Mouse (Mus musculus) ES-Bruce4 (cell line): ENCODE measurements around the gene Kdm2b. TPM values are rescaled to one million over a fixed set of nuclear protein-coding genes. Genes with fewer than 3 reads are reported as not detected.

Experiments
- H3K27ac ChIP-seq: 2 replicates; pipeline ENCODE4 v1.5.1; 2012; ENCODE audit warnings: low read length, inconsistent platforms; ENCODE audit not compliant: insufficient read depth
- H3K27me3 ChIP-seq: 2 replicates; pipeline ENCODE4 v1.6.1; 2012; ENCODE audit warnings: mild to moderate bottlenecking, low read length, inconsistent platforms; ENCODE audit not compliant: control insufficient read depth, poor library complexity, insufficient read depth, severe bottlenecking
- H3K36me3 ChIP-seq: 2 replicates; pipeline ENCODE4 v1.6.1; 2012; ENCODE audit warnings: inconsistent platforms, mild to moderate bottlenecking, low read length, moderate library complexity; ENCODE audit not compliant: control insufficient read depth, poor library complexity, insufficient read depth, severe bottlenecking
- H3K4me1 ChIP-seq: one replicate; pipeline ENCODE4 v1.8.1; 2011; ENCODE audit warnings: low read length; ENCODE audit not compliant: control insufficient read depth, insufficient read depth
- H3K4me3 ChIP-seq: 2 replicates; pipeline ENCODE4 v1.5.1; 2011; ENCODE audit warnings: low read depth, mild to moderate bottlenecking, low read length
- H3K9ac ChIP-seq: 2 replicates; pipeline ENCODE4 v1.6.1; 2012; ENCODE audit warnings: low read depth, mild to moderate bottlenecking, inconsistent platforms; ENCODE audit not compliant: poor library complexity, severe bottlenecking
- H3K9me3 ChIP-seq: replicated peaks from 2 replicates; pipeline ENCODE4 v1.6.1; 2012; ENCODE audit warnings: mild to moderate bottlenecking, low read length, inconsistent platforms; ENCODE audit not compliant: control insufficient read depth, poor library complexity, insufficient read depth, severe bottlenecking
- CTCF ChIP-seq: IDR thresholded peaks from one replicate; pipeline ENCODE4 v1.8.1; 2011; ENCODE audit warnings: low read depth, low read length
- EP300 ChIP-seq: IDR thresholded peaks from 2 replicates; pipeline ENCODE4 v1.6.1; 2011; ENCODE audit warnings: low read depth, low read length; ENCODE audit not compliant: insufficient read depth
- POLR2A ChIP-seq: IDR thresholded peaks from one replicate; pipeline ENCODE4 v1.8.1; 2011; ENCODE audit warnings: low read length; ENCODE audit not compliant: insufficient read depth
- polyA plus RNA-seq: library from polyadenylated mRNA; stranded (reverse); fragments of >200 nt; gene quantifications from 2 replicates; pipeline ENCODE4 v1.2.4, GENCODE M21; 2011; ENCODE audit warnings: low read depth; ENCODE audit not compliant: missing spikeins, insufficient read depth, insufficient read length

Gene Kdm2b
- polyA plus RNA-seq, 1 experiment, result 56.8 TPM

GRCm38 (mm10) chr5:122972116-122972515 lies 17.5 kb downstream of the Kdm2b start:
- Histone ChIP-seq H3K4me3 (no peak overlapping the region), H3K4me1 (no peaks in the 10 kb centered on the region), H3K27me3 (no peaks in the 10 kb centered on the region), H3K36me3 (no peaks in the 10 kb centered on the region; the same call in 1 of the 2 replicates), H3K27ac (no peak overlapping the region), H3K9ac (no peak overlapping the region), H3K9me3 (no peaks in the 10 kb centered on the region)
- TF ChIP-seq POLR2A, result no peak

GRCm38 (mm10) chr5:122971438-122971837 lies 18.2 kb downstream of the Kdm2b start:
- H3K4me1 ChIP-seq, result no peaks in the 10 kb centered on the region
- TF ChIP-seq POLR2A, result no peak
- no peak for TF ChIP-seq EP300
- TF ChIP-seq CTCF, result no peak

GRCm38 (mm10) chr5:122970056-122970455 lies 19.6 kb downstream of the Kdm2b start:
- H3K36me3 ChIP-seq, result no peaks in the 10 kb centered on the region
- H3K4me3 ChIP-seq, result no peak overlapping the region
- H3K4me1 ChIP-seq, result no peaks in the 10 kb centered on the region
- TF ChIP-seq EP300, result no peak
- no peak for TF ChIP-seq POLR2A
- no peak for TF ChIP-seq CTCF
- H3K9me3 ChIP-seq, result no peaks in the 10 kb centered on the region
- H3K27ac ChIP-seq, result no peak overlapping the region
- H3K9ac ChIP-seq, result no peak overlapping the region
- no peaks in the 10 kb centered on the region for H3K27me3 ChIP-seq

More at GRCm38 (mm10) chr5:122971438-122971837, 18.2 kb downstream of the Kdm2b start:
- Histone ChIP-seq H3K9me3 (no peaks in the 10 kb centered on the region), H3K9ac (no peak overlapping the region), H3K4me3 (no peak overlapping the region), H3K27me3 (no peaks in the 10 kb centered on the region), H3K36me3 (no peaks in the 10 kb centered on the region), H3K27ac (no peak overlapping the region)

GRCm38 (mm10) chr5:122968322-122968721 lies 21.3 kb downstream of the Kdm2b start:
- TF ChIP-seq POLR2A, result no peak
- peak; percentile 88 for TF ChIP-seq CTCF
- TF ChIP-seq EP300, result no peak
- Histone ChIP-seq H3K4me3 (peak overlapping the region; percentile 50), H3K36me3 (no peaks in the 10 kb centered on the region), H3K4me1 (peaks cover 2% of the 10 kb centered on the region), H3K9ac (peak overlapping the region; percentile 31), H3K9me3 (no peaks in the 10 kb centered on the region), H3K27ac (peak overlapping the region; percentile 31; the same call in 1 of the 2 replicates), H3K27me3 (no peaks in the 10 kb centered on the region)

GRCm38 (mm10) chr5:122965427-122965826 lies 24.2 kb downstream of the Kdm2b start:
- TF ChIP-seq POLR2A, result no peak
- TF ChIP-seq CTCF, result no peak
- TF ChIP-seq EP300, result no peak
- H3K9ac ChIP-seq, result 0 out of 2 replicates have a peak overlapping the region, but pooled peaks have one; percentile 24
- 0 out of 2 replicates have a peak, but pooled peaks cover 4% of the 10 kb centered on the region for H3K36me3 ChIP-seq
- H3K4me3 ChIP-seq, result no peak overlapping the region
- H3K27ac ChIP-seq, result no peak overlapping the region
- peaks cover 7% of the 10 kb centered on the region for H3K4me1 ChIP-seq
- no peaks in the 10 kb centered on the region for H3K9me3 ChIP-seq
- H3K27me3 ChIP-seq, result no peaks in the 10 kb centered on the region

- TF ChIP-seq EP300, result no peak
- no peak for TF ChIP-seq CTCF
- TF ChIP-seq POLR2A, result no peak
- Histone ChIP-seq H3K27me3 (no peaks in the 10 kb centered on the region), H3K9ac (no peak overlapping the region), H3K4me1 (peaks cover 7% of the 10 kb centered on the region), H3K9me3 (no peaks in the 10 kb centered on the region), H3K4me3 (no peak overlapping the region), H3K36me3 (0 out of 2 replicates have a peak, but pooled peaks cover 4% of the 10 kb centered on the region), H3K27ac (no peak overlapping the region)
Measured at GRCm38 (mm10) chr5:122964853-122965252, 24.8 kb downstream of the Kdm2b start.
